Mouse (Mus musculus) forebrain, embryonic 16.5 days (tissue): ENCODE measurements around the gene Hnf4a. TPM values are rescaled to one million over a fixed set of nuclear protein-coding genes. Genes with fewer than 3 reads are reported as not detected.
A peak's percentile ranks its signal among the peaks of the same experiment; 100 is the strongest.

Experiments
- ATAC-seq: fragments of 200-750 bp; cut with Nextera tagmentation; 2 replicates; pipeline ENCODE4 v1.8.0; 2017; ENCODE audit warnings: mild to moderate bottlenecking, moderate library complexity
- H3K27ac ChIP-seq: fragments of 300-500 bp; sonication (generic); 2 replicates; pipeline ENCODE4 v1.5.1; 2014; ENCODE audit warnings: low read length, control low read depth
- H3K27me3 ChIP-seq: fragments of 300-500 bp; sonication (generic); replicated peaks from 2 replicates; pipeline ENCODE4 v1.6.1; 2014; ENCODE audit warnings: low read length; ENCODE audit not compliant: control insufficient read depth, insufficient read depth
- H3K36me3 ChIP-seq: fragments of 300-500 bp; sonication (generic); 2 replicates; pipeline ENCODE4 v1.6.1; 2014; ENCODE audit not compliant: control insufficient read depth, insufficient read depth
- H3K4me1 ChIP-seq: fragments of 300-500 bp; sonication (generic); replicated peaks from 2 replicates; pipeline ENCODE4 v1.6.1; 2014; ENCODE audit warnings: low read length; ENCODE audit not compliant: control insufficient read depth, insufficient read depth
- H3K4me2 ChIP-seq: fragments of 300-500 bp; sonication (generic); 2 replicates; pipeline ENCODE4 v1.6.1; 2014; ENCODE audit warnings: mild to moderate bottlenecking, low read length, control low read depth
- H3K4me3 ChIP-seq: fragments of 300-500 bp; sonication (generic); replicated peaks from 2 replicates; pipeline ENCODE4 v1.5.1; 2014; ENCODE audit warnings: mild to moderate bottlenecking, low read length, control low read depth
- H3K9ac ChIP-seq: fragments of 300-500 bp; sonication (generic); replicated peaks from 2 replicates; pipeline ENCODE4 v1.6.1; 2014; ENCODE audit warnings: low read depth, low read length, control low read depth
- H3K9me3 ChIP-seq: fragments of 300-500 bp; sonication (generic); 2 replicates; pipeline ENCODE4 v1.6.1; 2016; ENCODE audit warnings: low read length; ENCODE audit not compliant: control insufficient read depth
- WGBS: fragments of 180-500 bp; shearing (Covaris S2); extraction: QIAGEN DNeasy Blood & Tissue Kit; methylation state at CpG from one replicate; pipeline ENCODE4 v1.1.7; 2014; 5-methylcytosine and 5-hydroxymethylcytosine counted together
- polyA plus RNA-seq: library from polyadenylated mRNA; unstranded; fragments of >200 nt; fragmentation: Nextera tagmentation; extraction: Ambion mirVana; gene quantifications from 2 replicates; pipeline ENCODE4 v1.2.1, GENCODE M21; 2015

Hnf4a gene
- polyA plus RNA-seq, 1 experiment from 2014 or later = 0.08 TPM

DNA sequence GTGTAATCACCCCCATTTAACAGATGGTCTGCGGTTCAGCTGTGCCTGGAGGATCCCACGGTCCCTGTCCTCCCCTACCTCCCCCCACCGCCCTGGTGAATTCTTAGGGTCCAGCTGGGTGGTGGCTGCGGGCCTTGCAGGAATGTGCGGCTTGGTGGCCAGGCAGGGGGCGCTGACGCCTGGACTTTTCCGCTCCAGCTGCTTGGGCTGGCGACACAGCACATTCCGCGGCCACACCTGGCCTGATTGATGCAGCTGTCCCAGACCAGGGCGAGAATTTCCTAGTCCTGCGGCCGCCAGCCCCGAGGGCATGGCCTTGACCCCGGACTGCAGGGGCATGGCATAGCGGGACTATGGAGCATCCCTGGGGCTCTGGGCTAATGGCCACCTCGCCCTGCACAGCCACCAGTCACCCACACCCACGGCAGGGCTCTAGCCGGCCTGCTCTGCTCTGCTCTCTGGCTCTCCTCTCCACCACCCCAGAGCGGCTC, 25.0 kb upstream of the Hnf4a start:
- H3K4me2 ChIP-seq = peak overlapping the region; percentile 1; the same call in 1 of the 2 replicates
- H3K9me3 ChIP-seq = no peaks in the 10 kb centered on the region
- H3K36me3 ChIP-seq = no peaks in the 10 kb centered on the region
- peaks cover 11% of the 10 kb centered on the region for H3K27me3 ChIP-seq
- H3K27ac ChIP-seq = no peak overlapping the region
- H3K4me3 ChIP-seq = no peak overlapping the region
- no peaks in the 10 kb centered on the region for H3K4me1 ChIP-seq
- no peak for ATAC-seq
- no peak overlapping the region for H3K9ac ChIP-seq
- WGBS = 4% methylated on average over 21 of the region's 21 CpGs

DNA sequence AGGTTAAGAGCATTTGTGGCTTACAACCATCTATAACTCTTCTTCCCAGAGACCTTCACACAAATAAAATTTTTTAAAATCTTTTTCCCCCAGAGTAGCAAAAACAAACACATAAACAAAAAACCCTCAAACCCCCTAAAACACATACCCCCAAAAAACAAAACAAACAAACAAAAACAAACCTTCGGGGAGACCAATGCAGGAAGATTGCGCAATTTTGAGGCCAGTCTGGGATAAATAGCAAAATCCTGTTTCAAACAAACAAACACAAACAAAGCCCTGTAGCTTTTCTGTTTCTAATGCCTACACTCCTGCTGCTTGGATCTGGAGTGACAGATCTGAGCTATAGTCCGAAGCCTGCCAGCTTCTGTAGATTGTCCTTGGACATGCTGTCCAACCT, 19.2 kb upstream of the Hnf4a start:
- Histone ChIP-seq H3K4me1 (peaks cover 5% of the 10 kb centered on the region), H3K4me3 (no peak overlapping the region), H3K9ac (no peak overlapping the region), H3K9me3 (no peaks in the 10 kb centered on the region), H3K27ac (no peak overlapping the region), H3K27me3 (peaks cover 2% of the 10 kb centered on the region; the same call in 1 of the 2 replicates), H3K36me3 (no peaks in the 10 kb centered on the region), H3K4me2 (no peak overlapping the region)
- 91% methylated on average over 3 of the region's 3 CpGs for WGBS
- ATAC-seq = no peak

GRCm38 (mm10) chr2:163489725-163490291, 16.8 kb upstream of the Hnf4a start:
- no peak overlapping the region for H3K9ac ChIP-seq
- ATAC-seq = no peak
- peaks cover 5% of the 10 kb centered on the region for H3K4me1 ChIP-seq
- WGBS = 50% methylated on average over 5 of the region's 5 CpGs
- no peaks in the 10 kb centered on the region for H3K27me3 ChIP-seq
- no peak overlapping the region for H3K4me3 ChIP-seq
- H3K4me2 ChIP-seq = no peak overlapping the region
- H3K27ac ChIP-seq = no peak overlapping the region
- H3K36me3 ChIP-seq = no peaks in the 10 kb centered on the region
- H3K9me3 ChIP-seq = no peaks in the 10 kb centered on the region

GRCm38 (mm10) chr2:163490656-163491055, 16.0 kb upstream of the Hnf4a start:
- no peak overlapping the region for H3K9ac ChIP-seq
- no peak for ATAC-seq
- WGBS = 90% methylated on average over 17 of the region's 17 CpGs
- H3K4me3 ChIP-seq = no peak overlapping the region
- no peaks in the 10 kb centered on the region for H3K27me3 ChIP-seq
- H3K36me3 ChIP-seq = no peaks in the 10 kb centered on the region
- no peak overlapping the region for H3K4me2 ChIP-seq
- H3K9me3 ChIP-seq = no peaks in the 10 kb centered on the region
- H3K4me1 ChIP-seq = peaks cover 5% of the 10 kb centered on the region
- no peak overlapping the region for H3K27ac ChIP-seq

- Histone ChIP-seq H3K27me3 (no peaks in the 10 kb centered on the region), H3K4me1 (peaks cover 5% of the 10 kb centered on the region), H3K9me3 (no peaks in the 10 kb centered on the region), H3K36me3 (no peaks in the 10 kb centered on the region), H3K4me2 (no peak overlapping the region), H3K9ac (no peak overlapping the region), H3K4me3 (no peak overlapping the region), H3K27ac (no peak overlapping the region)
- peak; percentile 43; the same call in 1 of the 2 replicates for ATAC-seq
- 59% methylated on average over 7 of the region's 7 CpGs for WGBS
Observed at GRCm38 (mm10) chr2:163491351-163491750, 15.3 kb upstream of the Hnf4a start.

GRCm38 (mm10) chr2:163492018-163492417, 14.6 kb upstream of the Hnf4a start, which contains the start of gene R3hdml:
Gene R3hdml (plus strand): TSS chr2:163492318.
- ATAC-seq = no peak
- 81% methylated on average over 5 of the region's 5 CpGs for WGBS

GRCm38 (mm10) chr2:163493031-163493430, 13.6 kb upstream of the Hnf4a start:
- Histone ChIP-seq H3K9ac (no peak overlapping the region), H3K27ac (no peak overlapping the region), H3K4me1 (peaks cover 5% of the 10 kb centered on the region), H3K4me2 (no peak overlapping the region), H3K27me3 (no peaks in the 10 kb centered on the region), H3K4me3 (no peak overlapping the region), H3K36me3 (no peaks in the 10 kb centered on the region), H3K9me3 (no peaks in the 10 kb centered on the region)
- ATAC-seq = no peak
- 7% methylated on average over 5 of the region's 5 CpGs for WGBS

More at GRCm38 (mm10) chr2:163492018-163492417, 14.6 kb upstream of the Hnf4a start, which contains the start of gene R3hdml:
- H3K4me1 ChIP-seq = peaks cover 5% of the 10 kb centered on the region
- H3K4me2 ChIP-seq = no peak within 1 kb of the TSS
- no peaks in the 10 kb centered on the region for H3K36me3 ChIP-seq
- no peaks in the 10 kb centered on the region for H3K9me3 ChIP-seq
- H3K4me3 ChIP-seq = no peak within 1 kb of the TSS
- H3K27me3 ChIP-seq = no peaks in the 10 kb centered on the region
- H3K27ac ChIP-seq = no peak within 1 kb of the TSS
- no peak within 1 kb of the TSS for H3K9ac ChIP-seq

DNA sequence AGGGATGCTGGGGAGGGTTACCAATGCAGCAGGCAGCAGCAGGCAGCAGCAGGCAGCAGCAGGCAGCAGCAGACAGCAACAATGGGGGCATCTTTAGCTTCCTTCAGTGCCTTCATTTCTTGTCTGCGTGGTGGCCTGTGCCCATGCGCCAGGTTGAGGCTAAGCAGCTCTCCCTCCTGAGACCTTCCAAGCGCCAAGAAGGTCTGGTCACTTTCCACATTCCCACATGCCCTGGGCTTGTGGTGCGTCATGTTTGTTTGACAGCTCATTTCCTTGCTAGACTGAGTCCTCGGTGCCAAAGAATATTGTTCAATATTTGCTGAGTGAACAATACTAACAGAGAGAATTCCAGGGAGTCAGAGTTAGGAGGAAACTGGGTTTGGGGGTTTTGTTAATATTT, 12.6 kb upstream of the Hnf4a start:
- Histone ChIP-seq H3K27ac (no peak overlapping the region), H3K27me3 (no peaks in the 10 kb centered on the region), H3K4me3 (no peak overlapping the region), H3K4me1 (peaks cover 5% of the 10 kb centered on the region), H3K9me3 (no peaks in the 10 kb centered on the region), H3K4me2 (no peak overlapping the region), H3K9ac (no peak overlapping the region), H3K36me3 (no peaks in the 10 kb centered on the region)
- 61% methylated on average over 5 of the region's 5 CpGs for WGBS
- ATAC-seq = no peak

DNA sequence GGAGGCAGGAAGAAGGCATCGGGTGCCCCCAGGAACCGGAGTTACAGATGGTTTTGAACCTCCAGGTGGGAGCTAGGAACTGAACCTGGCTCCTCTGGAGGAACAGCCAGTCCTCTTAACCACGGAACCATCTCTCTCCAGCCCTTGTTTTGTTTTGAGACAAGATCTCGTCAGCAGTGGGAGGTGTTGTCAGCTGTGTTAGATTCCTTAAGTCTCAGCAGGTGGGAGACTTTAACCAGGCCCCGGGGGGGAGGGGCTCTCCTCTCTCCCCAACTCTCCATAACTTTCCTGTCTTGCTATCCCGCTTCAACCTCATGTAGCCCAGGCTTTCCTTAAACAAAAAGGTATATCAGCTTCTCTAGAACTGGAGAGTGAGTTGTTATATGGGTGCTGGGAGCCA, 12.2 kb upstream of the Hnf4a start:
- Histone ChIP-seq H3K27me3 (no peaks in the 10 kb centered on the region), H3K9ac (no peak overlapping the region), H3K27ac (no peak overlapping the region), H3K4me1 (peaks cover 5% of the 10 kb centered on the region), H3K36me3 (no peaks in the 10 kb centered on the region), H3K9me3 (no peaks in the 10 kb centered on the region), H3K4me2 (no peak overlapping the region), H3K4me3 (no peak overlapping the region)
- WGBS = 50% methylated on average over 6 of the region's 6 CpGs
- ATAC-seq = no peak

DNA sequence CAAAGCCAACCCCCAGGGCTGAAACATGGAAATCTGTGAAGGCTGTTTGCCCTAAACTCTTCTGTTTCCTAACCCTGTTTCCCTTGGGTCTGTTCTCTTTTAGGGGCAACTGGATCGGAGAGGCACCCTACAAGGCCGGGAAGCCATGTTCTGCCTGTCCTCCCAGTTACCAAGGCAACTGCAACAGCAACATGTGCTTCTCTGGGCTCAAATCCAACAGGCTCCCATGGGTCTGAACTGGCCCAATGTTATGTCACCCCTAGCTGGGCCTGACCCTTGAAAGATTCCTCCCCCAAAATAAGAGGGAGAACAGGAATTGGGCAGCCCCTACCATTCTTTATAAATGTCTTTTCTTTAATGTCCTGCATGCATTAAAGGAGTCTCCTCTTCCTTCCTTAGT, 4.4 kb upstream of the Hnf4a start:
- Histone ChIP-seq H3K27me3 (no peaks in the 10 kb centered on the region), H3K9me3 (no peaks in the 10 kb centered on the region), H3K4me2 (no peak overlapping the region), H3K4me1 (no peaks in the 10 kb centered on the region), H3K9ac (no peak overlapping the region), H3K36me3 (no peaks in the 10 kb centered on the region), H3K27ac (no peak overlapping the region), H3K4me3 (no peak overlapping the region)
- ATAC-seq = no peak
- 78% methylated on average over 2 of the region's 2 CpGs for WGBS
